Mouse (Mus musculus) adrenal gland, adult 8-10 months (tissue): ENCODE measurements around the gene Vmn2r60. TPM values are rescaled to one million over a fixed set of nuclear protein-coding genes. Genes with fewer than 3 reads are reported as not detected.
"Not testable (repeated sequence)": the region's sequence is repeated elsewhere in the genome, so short reads cannot be mapped to it uniquely, and the experiment has no call there.

ENCODE experiments used
- DNase-seq: peaks from one replicate; pipeline ENCODE4 v3.0.0; 2022
- total RNA-seq, 4 experiments: library from RNA; stranded (reverse); gene quantifications; 2 replicates each; pipeline ENCODE4 v1.2.4; 2022

The Vmn2r60 gene
- total RNA-seq, result under 1 TPM in 3 of 4 experiments, not detected in 1; 0.03 to 0.09 (median 0.03) TPM

GRCm38 (mm10) chr7:42107470-42107869 is at the start of gene Vmn2r60:
Vmn2r60 (plus strand) TSS chr7:42107770.
- DNase-seq, result no peak

GRCm38 (mm10) chr7:42058923-42059322 is 48.6 kb upstream of the Vmn2r60 start, which contains the start of gene Vmn2r59:
Vmn2r59 (minus strand) TSS chr7:42059023.
- no peak for DNase-seq

- DNase-seq, result not testable (repeated sequence)
Measured at GRCm38 (mm10) chr7:42107061-42107460, 509 bp upstream of the Vmn2r60 start.

Other genes with a start within 250 kb of the Vmn2r60 start
- not detected for gene Vmn2r58, start 235.1 kb upstream of the Vmn2r60 start, total RNA-seq
- gene Vmn2r59, start 48.7 kb upstream of the Vmn2r60 start, total RNA-seq, result under 1 TPM in 1 of 4 experiments, not detected in 3; 0.03 TPM
- not detected for gene Vmn2r61, start 152.3 kb downstream of the Vmn2r60 start, total RNA-seq